Mouse (Mus musculus) spleen, adult 12 weeks (tissue): Measurements from ENCODE around the gene Tma7.

Source experiments
- DNase-seq: peaks from one replicate; pipeline ENCODE4 v3.0.0; 2022; ENCODE audit warnings: low spot score

Gene Tma7

GRCm38 (mm10) chr9:109082124-109082800 lies at the start of gene Tma7, which contains the start of gene Ccdc51:
Gene Tma7 (minus strand): TSS chr9:109082587.
Gene Ccdc51 (plus strand): TSS chr9:109082493.
- DNase-seq: peak; percentile 77

GRCm38 (mm10) chr9:109130076-109130475 lies 47.7 kb upstream of the Tma7 start:
- DNase-seq: no peak

GRCm38 (mm10) chr9:109128211-109128610 lies 45.8 kb upstream of the Tma7 start:
- no peak for DNase-seq

DNA sequence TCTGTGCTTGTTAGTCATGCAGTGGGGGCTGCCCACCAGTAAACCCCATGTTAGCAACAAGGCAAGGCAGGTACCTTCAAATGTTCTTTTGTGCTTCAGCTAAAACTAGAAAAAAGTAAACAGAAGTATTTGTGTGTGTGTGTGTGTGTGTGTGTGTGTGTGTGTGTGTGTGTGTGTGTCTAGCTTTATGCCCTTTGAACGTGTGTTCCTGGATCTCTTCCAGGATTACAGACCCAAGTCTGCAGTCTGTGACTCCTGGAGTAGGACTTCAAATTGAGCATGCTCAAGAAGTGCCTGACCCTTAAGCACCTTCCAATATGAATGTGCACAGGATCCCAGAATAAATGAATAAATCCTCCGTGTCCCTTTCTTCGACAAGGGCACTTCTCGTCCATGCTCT lies 44.7 kb upstream of the Tma7 start:
- DNase-seq: no peak

DNA sequence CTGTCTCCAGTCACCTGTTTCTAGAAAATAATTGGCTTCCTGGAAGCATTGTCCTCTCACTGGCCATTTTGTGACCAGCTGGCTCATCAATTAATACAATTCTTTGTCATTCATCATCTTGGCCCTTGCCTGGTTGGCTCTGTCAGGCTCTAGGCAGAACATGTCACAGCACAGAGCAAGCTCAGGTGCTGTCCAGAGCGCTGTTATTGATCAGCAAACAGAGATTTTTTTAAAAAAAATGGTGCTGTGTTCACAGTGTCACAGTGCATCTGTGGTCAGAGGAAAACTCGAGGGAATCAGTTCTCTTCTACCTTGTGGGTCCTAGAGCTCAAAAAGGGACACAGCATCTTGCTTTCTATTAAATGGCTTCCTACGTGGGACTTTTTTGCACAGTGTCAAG lies 43.1 kb upstream of the Tma7 start:
- DNase-seq: no peak

GRCm38 (mm10) chr9:109125043-109125442 lies 42.7 kb upstream of the Tma7 start:
- DNase-seq: no peak

DNA sequence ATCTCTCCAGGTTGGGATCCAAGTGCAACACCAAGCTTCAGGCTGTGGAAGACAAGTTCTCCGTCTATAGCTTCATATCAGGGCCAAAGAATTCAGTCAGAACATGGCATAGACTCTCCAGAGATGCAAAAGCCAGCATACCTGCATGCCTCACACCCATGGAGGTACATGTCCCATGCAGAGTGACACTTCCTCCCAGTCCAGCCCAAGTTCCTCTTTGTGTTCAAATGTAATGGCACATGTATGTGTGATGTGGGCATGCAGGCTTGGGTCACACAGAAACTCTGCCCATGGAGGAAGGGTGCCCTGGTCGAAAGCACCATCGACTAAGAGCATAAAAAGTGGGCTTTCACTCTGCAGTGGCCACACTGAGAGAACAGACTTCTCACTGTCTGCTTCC lies 41.8 kb upstream of the Tma7 start:
- DNase-seq: no peak

DNA sequence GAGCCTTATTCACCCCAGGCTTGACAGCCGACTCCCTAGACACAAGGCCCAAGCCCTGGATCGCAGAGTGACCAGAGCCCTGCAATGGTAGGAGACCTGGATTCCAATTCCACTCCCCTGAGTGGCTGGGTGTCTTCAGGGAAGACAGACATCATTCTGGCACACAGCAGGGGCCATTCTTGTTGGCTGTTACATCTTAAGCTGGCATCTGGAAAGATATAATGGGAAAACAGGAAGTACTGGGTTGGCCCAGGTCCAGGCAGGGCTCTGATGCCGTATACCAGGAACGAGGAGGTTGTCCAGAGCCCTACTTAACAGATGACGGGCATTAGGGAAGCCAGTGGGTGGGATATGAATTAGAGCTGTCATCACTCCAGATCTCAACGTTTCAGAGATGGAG lies 40.9 kb upstream of the Tma7 start:
- DNase-seq: no peak

DNA sequence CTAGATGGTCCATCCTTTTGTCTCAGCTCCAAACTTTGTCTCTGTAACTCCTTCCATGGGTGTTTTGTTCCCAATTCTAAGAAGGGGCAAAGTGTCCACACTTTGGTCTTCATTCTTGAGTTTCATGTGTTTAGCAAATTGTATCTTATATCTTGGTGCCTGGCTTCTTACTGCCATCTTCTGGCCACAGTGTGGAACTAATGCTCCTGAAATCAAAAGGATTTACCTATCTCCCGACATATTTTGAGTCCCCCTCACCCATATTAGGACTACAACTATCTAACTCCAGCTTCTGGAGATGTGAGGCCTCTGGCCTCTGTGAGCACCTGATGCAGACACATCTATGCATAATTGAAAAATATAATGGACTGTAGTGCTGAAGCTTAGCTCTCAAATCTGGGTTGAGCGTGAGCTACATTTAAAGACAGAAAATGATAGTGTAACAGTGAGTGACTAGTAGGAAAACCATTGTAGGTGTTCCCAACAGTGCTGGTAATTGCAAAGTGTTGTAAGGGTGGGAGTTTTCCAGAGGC lies 40.2 kb upstream of the Tma7 start:
- no peak for DNase-seq

DNA sequence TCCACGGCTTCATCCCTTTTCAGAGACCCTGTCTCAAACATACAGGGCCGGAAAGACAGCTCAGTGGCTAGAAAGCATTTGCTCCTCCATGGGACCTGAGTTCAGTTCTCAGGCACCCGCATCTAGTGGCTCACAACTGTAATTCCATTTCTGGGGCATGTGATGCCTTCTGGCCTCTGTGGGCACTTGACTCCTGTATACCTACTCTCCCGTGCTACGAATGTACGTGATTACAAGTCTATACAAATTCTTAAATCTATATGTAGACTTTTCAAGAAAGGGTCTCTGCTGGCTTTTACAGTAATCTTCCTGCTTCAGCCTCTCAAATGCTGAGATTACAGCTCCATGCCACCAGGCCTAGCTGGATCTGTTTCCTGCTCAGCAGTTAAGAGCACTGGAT lies 38.6 kb upstream of the Tma7 start:
- DNase-seq: no peak

- no peak for DNase-seq
These were observed 37.2 kb upstream of the Tma7 start for GRCm38 (mm10) chr9:109119571-109119970.

DNA sequence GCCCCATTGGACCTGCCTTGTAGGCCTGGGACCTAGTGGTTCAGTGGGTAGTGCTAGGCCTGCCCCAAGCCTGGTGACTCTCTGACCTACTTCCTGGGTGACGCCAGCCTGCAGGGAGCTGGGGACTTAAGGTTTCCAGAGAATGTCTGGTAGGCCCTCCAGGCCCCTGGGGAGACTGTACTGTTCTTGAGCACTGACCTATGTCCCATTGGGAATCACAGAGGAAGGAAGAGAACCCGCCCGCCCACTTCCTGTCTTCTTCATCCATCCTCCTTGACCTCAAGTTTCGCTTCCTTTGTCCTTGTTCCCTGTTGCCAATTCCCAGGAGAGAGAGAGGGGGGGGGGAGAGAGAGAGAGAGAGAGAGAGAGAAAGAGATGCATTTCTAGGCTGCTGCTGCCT lies 35.7 kb upstream of the Tma7 start:
- DNase-seq: no peak

GRCm38 (mm10) chr9:109116205-109116604 lies 33.8 kb upstream of the Tma7 start:
- DNase-seq: no peak

DNA sequence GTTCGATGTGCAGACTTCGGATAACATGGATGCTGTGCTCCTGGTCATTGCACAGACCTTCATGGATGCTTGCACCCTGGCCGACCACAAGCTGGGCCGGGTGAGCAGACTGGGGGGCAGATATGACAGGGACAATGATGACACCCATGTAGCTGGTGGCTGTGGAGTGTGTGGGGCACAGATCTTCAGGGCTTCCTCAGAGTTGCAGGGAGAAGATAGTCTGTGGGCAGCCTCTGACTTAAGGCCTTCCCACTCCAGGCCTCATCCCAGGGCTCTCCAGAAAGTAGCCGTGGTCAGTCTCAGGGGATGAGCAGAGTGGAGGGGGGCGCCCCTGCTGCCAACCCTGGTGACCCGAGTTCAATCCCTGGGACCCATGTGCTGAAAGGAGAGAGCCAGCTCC lies 32.5 kb upstream of the Tma7 start:
- no peak for DNase-seq

- no peak for DNase-seq
These were observed 31.9 kb upstream of the Tma7 start for GRCm38 (mm10) chr9:109114276-109114675.

GRCm38 (mm10) chr9:109113331-109113730 lies 30.9 kb upstream of the Tma7 start:
- no peak for DNase-seq

DNA sequence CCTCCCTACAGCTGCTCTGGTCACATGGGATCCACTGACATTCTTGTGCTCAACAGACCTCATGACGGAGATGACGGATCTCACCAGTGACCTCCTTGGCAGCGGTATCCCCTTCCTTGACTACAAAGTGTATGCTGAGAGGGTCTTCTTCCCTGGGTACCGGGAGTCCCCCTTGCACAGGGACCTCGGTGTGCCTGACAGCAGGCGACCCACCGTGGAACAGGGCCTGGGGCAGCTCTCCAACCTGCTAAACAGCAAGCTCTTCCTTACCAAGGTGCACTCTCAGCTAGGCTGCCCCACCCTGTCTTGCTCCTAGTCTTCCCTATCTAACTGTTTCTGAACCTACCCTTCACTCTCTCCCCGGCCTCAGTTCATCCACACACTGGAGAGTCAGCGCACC lies 29.2 kb upstream of the Tma7 start:
- DNase-seq: no peak

DNA sequence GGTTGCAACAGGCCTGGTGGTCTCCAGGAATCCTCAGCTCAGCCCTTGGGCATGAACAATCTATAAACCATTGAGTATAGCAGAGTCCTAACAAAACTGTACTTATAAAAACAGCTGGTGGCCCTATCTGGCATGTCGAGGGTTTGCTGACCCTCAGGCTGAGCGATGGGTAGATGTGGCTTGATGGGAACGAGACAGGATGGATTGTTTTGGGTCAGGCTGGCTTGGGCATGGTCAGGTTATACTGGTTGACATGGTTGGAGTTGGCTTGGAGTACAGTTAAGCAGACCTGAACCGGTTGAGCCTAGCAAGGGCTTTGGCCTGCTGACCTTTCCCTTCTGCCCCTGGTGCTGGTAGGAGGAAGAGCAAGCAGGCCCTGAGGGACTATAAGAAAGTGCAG lies 28.7 kb upstream of the Tma7 start:
- DNase-seq: no peak

GRCm38 (mm10) chr9:109110240-109110639 lies 27.9 kb upstream of the Tma7 start:
- no peak for DNase-seq

DNA sequence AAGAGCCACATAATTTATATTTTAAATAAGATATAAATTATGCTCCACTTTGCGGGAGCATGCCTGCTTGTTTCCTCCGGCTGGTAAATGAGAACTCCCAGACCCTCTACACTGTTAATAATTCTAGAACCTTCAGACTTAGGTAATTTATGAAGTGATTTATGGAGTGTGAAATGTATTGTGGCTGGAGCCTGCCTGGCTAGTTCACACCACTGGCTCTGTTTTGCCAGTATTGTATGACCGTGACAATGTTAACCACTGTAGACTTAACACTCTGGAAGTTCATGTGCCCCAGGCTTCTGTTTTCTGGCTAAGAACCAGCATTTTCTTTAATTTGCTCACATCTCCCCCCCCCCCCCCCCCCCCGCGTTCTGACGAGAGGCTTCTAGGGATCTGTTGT lies 25.0 kb upstream of the Tma7 start:
- DNase-seq: no peak

GRCm38 (mm10) chr9:109105648-109106047 lies 23.3 kb upstream of the Tma7 start:
- no peak for DNase-seq

- DNase-seq: no peak
These were observed 22.6 kb upstream of the Tma7 start for GRCm38 (mm10) chr9:109105011-109105410.

DNA sequence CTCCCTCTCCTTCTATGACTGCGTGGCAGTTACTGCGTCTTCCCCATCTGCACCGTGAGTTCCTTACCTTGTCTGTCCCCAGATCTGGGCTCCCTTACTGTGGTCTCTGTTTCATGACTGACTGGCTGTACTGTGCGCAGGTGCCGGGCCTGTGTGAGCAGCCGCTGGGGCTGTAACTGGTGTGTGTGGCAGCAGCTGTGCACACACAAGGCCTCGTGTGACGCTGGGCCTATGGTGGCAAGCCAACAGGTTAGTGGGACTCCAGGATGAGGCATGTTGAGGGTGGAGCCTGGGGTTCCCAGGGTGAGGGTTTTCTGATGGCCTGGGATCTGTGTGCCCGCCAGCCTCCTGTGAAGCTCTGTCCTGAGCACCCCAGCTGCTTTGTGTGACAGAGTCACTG lies 21.7 kb upstream of the Tma7 start:
- DNase-seq: no peak

DNA sequence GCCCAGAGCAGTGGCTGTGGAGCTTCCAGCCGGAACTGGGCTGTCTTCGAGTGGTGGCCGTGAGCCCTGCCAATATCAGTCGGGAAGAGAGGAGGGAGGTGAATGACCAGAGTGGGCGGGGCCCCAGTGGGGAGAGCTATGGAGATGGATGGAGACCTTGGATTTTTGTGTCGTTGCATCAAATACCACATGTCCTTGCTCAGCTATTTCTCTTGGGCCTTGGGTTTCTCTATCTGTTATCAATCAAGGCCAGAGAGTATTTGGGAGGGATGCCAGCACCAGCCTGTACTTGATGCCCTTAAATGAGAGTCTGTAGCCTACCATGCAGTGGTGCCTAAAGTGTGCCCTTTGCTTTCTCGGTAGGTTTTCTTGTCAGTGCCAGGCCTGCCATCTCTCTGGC lies 20.9 kb upstream of the Tma7 start:
- DNase-seq: no peak
